Mouse (Mus musculus) forebrain, embryonic 12.5 days (tissue): ENCODE results near the gene Tsen2. TPM values are rescaled to one million over a fixed set of nuclear protein-coding genes. Genes with fewer than 3 reads are reported as not detected.

Source experiments
- ATAC-seq: fragments of 200-750 bp; cut with Nextera tagmentation; 2 replicates; pipeline ENCODE4 v1.8.0; 2017; ENCODE audit warnings: moderate TSS enrichment; ENCODE audit not compliant: low FRiP score
- H3K27ac ChIP-seq: fragments of 300-500 bp; sonication (generic); 2 replicates; pipeline ENCODE4 v1.5.1; 2016; ENCODE audit warnings: mild to moderate bottlenecking
- H3K27me3 ChIP-seq: fragments of 300-500 bp; sonication (generic); 2 replicates; pipeline ENCODE4 v1.6.1; 2016; ENCODE audit warnings: mild to moderate bottlenecking
- H3K36me3 ChIP-seq: fragments of 300-500 bp; sonication (generic); replicated peaks from 2 replicates; pipeline ENCODE4 v1.6.1; 2016; ENCODE audit warnings: mild to moderate bottlenecking
- H3K4me1 ChIP-seq: fragments of 300-500 bp; sonication (generic); 2 replicates; pipeline ENCODE4 v1.6.1; 2016
- H3K4me2 ChIP-seq: fragments of 300-500 bp; sonication (generic); 2 replicates; pipeline ENCODE4 v1.6.1; 2016; ENCODE audit warnings: mild to moderate bottlenecking, moderate library complexity
- H3K4me3 ChIP-seq: fragments of 300-500 bp; sonication (generic); replicated peaks from 2 replicates; pipeline ENCODE4 v1.5.1; 2016; ENCODE audit warnings: mild to moderate bottlenecking
- H3K9ac ChIP-seq: fragments of 300-500 bp; sonication (generic); 2 replicates; pipeline ENCODE4 v1.6.1; 2016; ENCODE audit warnings: mild to moderate bottlenecking
- H3K9me3 ChIP-seq: fragments of 300-500 bp; sonication (generic); 2 replicates; pipeline ENCODE4 v1.6.1; 2016
- WGBS: fragments of 180-500 bp; shearing (Covaris S2); methylation state at CpG from one replicate; pipeline ENCODE4 v1.1.7; 2016; 5-methylcytosine and 5-hydroxymethylcytosine counted together
- polyA plus RNA-seq: library from polyadenylated mRNA; unstranded; fragments of >200 nt; fragmentation: Nextera tagmentation; extraction: Ambion mirVana; gene quantifications from 2 replicates; pipeline ENCODE4 v1.2.1, GENCODE M21; 2016

Tsen2 gene
- polyA plus RNA-seq, 1 experiment from 2014 or later = 30.3 TPM

DNA sequence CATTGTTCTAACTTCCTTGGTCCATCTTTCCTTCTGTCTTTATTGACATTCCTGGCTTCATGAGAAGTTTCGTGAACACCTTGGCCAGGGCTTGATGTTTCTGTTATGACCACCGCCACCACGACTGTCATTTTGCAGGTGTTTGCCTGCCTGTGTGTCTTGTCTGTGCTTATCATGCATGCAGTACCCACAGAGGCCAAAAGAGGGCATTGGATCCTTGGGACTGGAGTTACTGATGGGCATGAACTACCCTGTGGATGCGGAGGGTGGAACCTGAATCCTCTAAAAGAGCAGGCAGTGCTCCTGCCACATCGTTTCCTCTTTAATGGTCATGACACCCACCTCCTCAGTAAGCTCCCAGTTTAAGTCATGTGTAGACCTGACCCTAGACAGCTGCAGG is 1.8 kb downstream of the Tsen2 start:
- Histone ChIP-seq H3K4me1 (peaks cover 6% of the 10 kb centered on the region; the same call in 1 of the 2 replicates), H3K4me2 (no peak overlapping the region), H3K36me3 (peaks cover 23% of the 10 kb centered on the region), H3K4me3 (no peak overlapping the region), H3K27ac (no peak overlapping the region), H3K27me3 (no peaks in the 10 kb centered on the region), H3K9me3 (no peaks in the 10 kb centered on the region), H3K9ac (no peak overlapping the region)
- WGBS = 90% methylated on average over 5 of the region's 5 CpGs
- ATAC-seq = no peak

DNA sequence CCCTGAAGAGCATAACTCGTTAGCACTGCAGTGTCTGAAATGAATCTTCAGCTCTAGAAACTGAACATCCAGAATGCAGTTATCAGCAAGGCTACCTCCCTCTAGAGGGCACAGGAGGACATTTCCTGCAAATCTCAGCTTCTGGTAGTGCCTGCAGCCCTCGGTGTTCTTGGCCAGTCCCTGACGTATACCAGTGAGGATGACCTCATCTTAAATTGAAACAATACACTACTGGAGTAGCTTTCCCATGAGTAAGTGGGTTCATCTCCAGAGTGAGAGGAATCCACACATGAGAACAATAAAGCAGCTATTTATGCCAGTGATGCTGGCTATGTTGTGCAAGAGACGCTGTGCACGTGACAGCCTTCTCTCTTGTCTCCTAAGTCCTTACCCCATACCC is 11.0 kb downstream of the Tsen2 start:
- Histone ChIP-seq H3K4me1 (no peaks in the 10 kb centered on the region), H3K9ac (no peak overlapping the region), H3K27me3 (no peaks in the 10 kb centered on the region), H3K4me3 (no peak overlapping the region), H3K4me2 (no peak overlapping the region), H3K9me3 (no peaks in the 10 kb centered on the region), H3K36me3 (peaks cover 57% of the 10 kb centered on the region), H3K27ac (no peak overlapping the region)
- 84% methylated on average over 5 of the region's 5 CpGs for WGBS
- ATAC-seq = no peak

GRCm38 (mm10) chr6:115558176-115558575 is 13.7 kb downstream of the Tsen2 start:
- Histone ChIP-seq H3K36me3 (peaks cover 65% of the 10 kb centered on the region), H3K27ac (no peak overlapping the region), H3K4me3 (no peak overlapping the region), H3K9me3 (no peaks in the 10 kb centered on the region), H3K9ac (no peak overlapping the region), H3K4me2 (no peak overlapping the region), H3K27me3 (no peaks in the 10 kb centered on the region), H3K4me1 (no peaks in the 10 kb centered on the region)
- ATAC-seq = no peak
- WGBS = 94% methylated on average over 2 of the region's 2 CpGs

DNA sequence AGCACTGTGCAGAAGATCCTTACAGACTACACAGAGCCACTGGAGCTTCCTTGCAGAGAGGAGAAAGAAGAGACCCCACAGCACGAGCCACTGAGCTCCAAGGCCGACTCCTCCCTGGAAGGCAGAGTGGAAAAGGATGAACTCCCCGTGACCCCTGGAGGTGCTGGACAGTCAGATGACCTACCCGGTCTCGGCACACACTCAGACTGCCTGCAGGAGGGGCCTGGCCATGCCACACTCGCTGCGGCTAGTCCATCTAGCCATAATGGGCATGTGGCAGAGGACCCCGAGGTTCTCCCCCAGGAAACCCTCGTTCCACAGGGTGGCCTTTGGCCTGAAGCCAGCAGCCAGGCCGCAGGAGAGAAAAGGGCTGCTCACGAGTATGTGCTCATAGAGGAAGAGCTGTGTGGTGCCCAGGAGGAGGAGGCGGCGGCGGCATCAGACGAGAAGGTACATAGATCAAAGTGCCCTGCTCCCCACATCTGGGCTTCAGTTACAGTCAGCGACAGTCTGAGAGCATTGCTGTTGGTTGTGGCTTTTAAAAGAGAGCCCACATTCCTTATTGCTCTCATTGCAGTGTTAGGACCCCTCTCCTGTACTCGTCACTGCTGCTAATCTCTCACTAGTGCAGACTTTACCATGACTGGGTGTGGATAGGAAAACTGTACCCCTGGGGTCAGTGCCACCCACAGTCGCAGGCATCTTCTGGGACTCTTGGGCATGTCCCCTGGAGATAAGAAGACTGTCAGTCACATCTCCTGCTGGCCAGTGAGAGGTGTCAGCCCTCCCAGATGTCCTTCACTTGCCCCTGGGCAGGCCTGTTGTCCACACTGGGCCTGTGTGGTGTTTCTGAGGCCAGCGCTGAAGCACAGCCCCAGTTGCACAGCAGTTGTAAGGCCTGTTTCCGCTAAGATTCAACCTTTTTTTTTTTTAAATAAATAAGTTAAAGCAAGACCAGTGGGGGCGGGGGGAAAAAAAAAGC is 15.5 kb downstream of the Tsen2 start:
- 84% methylated on average over 21 of the region's 21 CpGs for WGBS
- no peak for ATAC-seq

GRCm38 (mm10) chr6:115565479-115566045 is 21.1 kb downstream of the Tsen2 start:
- Histone ChIP-seq H3K9ac (no peak overlapping the region), H3K27ac (no peak overlapping the region), H3K4me2 (no peak overlapping the region), H3K27me3 (no peaks in the 10 kb centered on the region), H3K4me3 (no peak overlapping the region), H3K36me3 (peaks cover 78% of the 10 kb centered on the region), H3K9me3 (no peaks in the 10 kb centered on the region), H3K4me1 (no peaks in the 10 kb centered on the region)
- ATAC-seq = no peak
- 91% methylated on average over 6 of the region's 6 CpGs for WGBS

More for the DNA sequence above, 15.5 kb downstream of the Tsen2 start:
- Histone ChIP-seq H3K4me1 (no peaks in the 10 kb centered on the region), H3K9me3 (no peaks in the 10 kb centered on the region), H3K27ac (no peak overlapping the region), H3K4me3 (no peak overlapping the region), H3K36me3 (peaks cover 56% of the 10 kb centered on the region), H3K9ac (no peak overlapping the region), H3K4me2 (no peak overlapping the region), H3K27me3 (no peaks in the 10 kb centered on the region)

- Histone ChIP-seq H3K4me3 (no peak overlapping the region), H3K9me3 (no peaks in the 10 kb centered on the region), H3K4me1 (no peaks in the 10 kb centered on the region), H3K27me3 (no peaks in the 10 kb centered on the region), H3K36me3 (peaks cover 66% of the 10 kb centered on the region), H3K4me2 (no peak overlapping the region), H3K27ac (no peak overlapping the region), H3K9ac (no peak overlapping the region)
- WGBS = 91% methylated on average over 7 of the region's 7 CpGs
- no peak for ATAC-seq
Measured at GRCm38 (mm10) chr6:115574171-115574570, 29.7 kb downstream of the Tsen2 start.

GRCm38 (mm10) chr6:115577407-115577806 is 32.9 kb downstream of the Tsen2 start:
- H3K27ac ChIP-seq = no peak overlapping the region
- peaks cover 60% of the 10 kb centered on the region for H3K36me3 ChIP-seq
- no peak for ATAC-seq
- H3K4me1 ChIP-seq = no peaks in the 10 kb centered on the region
- WGBS = 89% methylated on average over 5 of the region's 5 CpGs
- no peak overlapping the region for H3K4me3 ChIP-seq
- no peaks in the 10 kb centered on the region for H3K9me3 ChIP-seq
- H3K4me2 ChIP-seq = no peak overlapping the region
- H3K9ac ChIP-seq = no peak overlapping the region
- H3K27me3 ChIP-seq = no peaks in the 10 kb centered on the region

GRCm38 (mm10) chr6:115577941-115578340 is 33.5 kb downstream of the Tsen2 start:
- Histone ChIP-seq H3K36me3 (peaks cover 60% of the 10 kb centered on the region), H3K9ac (no peak overlapping the region), H3K27me3 (no peaks in the 10 kb centered on the region), H3K9me3 (no peaks in the 10 kb centered on the region), H3K4me1 (no peaks in the 10 kb centered on the region), H3K4me3 (no peak overlapping the region), H3K27ac (no peak overlapping the region), H3K4me2 (no peak overlapping the region)
- 87% methylated on average over 9 of the region's 9 CpGs for WGBS
- no peak for ATAC-seq

GRCm38 (mm10) chr6:115580810-115581209 is 36.3 kb downstream of the Tsen2 start:
- Histone ChIP-seq H3K27me3 (no peaks in the 10 kb centered on the region), H3K36me3 (peaks cover 46% of the 10 kb centered on the region), H3K4me2 (no peak overlapping the region), H3K9ac (no peak overlapping the region), H3K9me3 (no peaks in the 10 kb centered on the region), H3K4me3 (no peak overlapping the region), H3K4me1 (no peaks in the 10 kb centered on the region), H3K27ac (no peak overlapping the region)
- WGBS = 84% methylated on average over 3 of the region's 3 CpGs
- no peak for ATAC-seq

DNA sequence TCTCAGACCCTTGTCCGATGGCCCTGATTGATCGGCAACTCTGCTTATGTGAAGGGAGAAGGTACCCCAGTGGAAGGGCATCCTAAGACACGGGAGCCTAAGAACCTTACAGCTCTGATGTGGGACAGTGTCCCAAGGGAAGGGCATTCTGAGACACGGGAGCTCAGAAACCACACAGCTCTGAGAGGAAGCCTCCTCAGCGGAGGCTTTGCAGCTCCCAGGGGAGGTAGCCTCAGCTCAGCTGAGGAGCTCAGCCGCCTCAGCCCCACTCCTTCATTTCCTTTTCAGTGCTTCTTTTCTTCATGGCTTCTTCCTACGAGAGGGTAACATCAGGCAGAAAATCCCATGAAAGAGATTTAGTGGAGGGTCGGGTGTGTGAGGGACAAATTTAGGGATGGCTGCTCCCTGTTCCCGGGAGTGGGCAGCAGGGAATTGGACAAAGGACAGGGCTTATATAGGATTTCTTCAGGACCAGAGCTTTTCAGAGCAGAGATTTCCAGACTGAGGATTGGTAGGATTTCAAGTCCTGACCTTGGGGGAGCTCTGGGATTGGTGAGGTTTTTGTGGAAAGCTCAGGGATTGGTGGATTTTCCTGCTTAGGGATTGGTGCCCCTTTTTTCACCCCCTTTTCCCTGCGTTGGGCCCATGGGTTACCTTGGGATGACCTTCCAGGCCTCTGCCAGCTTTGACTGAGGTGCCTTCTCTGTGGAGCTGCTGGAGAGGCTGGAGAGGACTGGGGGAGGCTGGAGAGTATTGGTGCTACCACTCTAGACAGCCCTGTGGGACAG is 38.1 kb downstream of the Tsen2 start:
- Histone ChIP-seq H3K4me2 (no peak overlapping the region), H3K9ac (no peak overlapping the region), H3K27me3 (no peaks in the 10 kb centered on the region), H3K4me1 (no peaks in the 10 kb centered on the region), H3K36me3 (peaks cover 30% of the 10 kb centered on the region), H3K4me3 (no peak overlapping the region), H3K9me3 (no peaks in the 10 kb centered on the region), H3K27ac (no peak overlapping the region)
- no peak for ATAC-seq
- WGBS = 79% methylated on average over 10 of the region's 10 CpGs

- no peak for ATAC-seq
- H3K9ac ChIP-seq = no peak overlapping the region
- peaks cover 19% of the 10 kb centered on the region for H3K36me3 ChIP-seq
- no peaks in the 10 kb centered on the region for H3K4me1 ChIP-seq
- no peak overlapping the region for H3K27ac ChIP-seq
- H3K27me3 ChIP-seq = no peaks in the 10 kb centered on the region
- H3K4me2 ChIP-seq = no peak overlapping the region
- H3K9me3 ChIP-seq = no peaks in the 10 kb centered on the region
- H3K4me3 ChIP-seq = no peak overlapping the region
- WGBS = 85% methylated on average over 6 of the region's 6 CpGs
Measured at GRCm38 (mm10) chr6:115583430-115584125, 39.1 kb downstream of the Tsen2 start.

GRCm38 (mm10) chr6:115584176-115584575 is 39.7 kb downstream of the Tsen2 start:
- no peaks in the 10 kb centered on the region for H3K27me3 ChIP-seq
- 82% methylated on average over 3 of the region's 3 CpGs for WGBS
- no peak overlapping the region for H3K4me3 ChIP-seq
- no peaks in the 10 kb centered on the region for H3K9me3 ChIP-seq
- no peaks in the 10 kb centered on the region for H3K4me1 ChIP-seq
- H3K36me3 ChIP-seq = peaks cover 15% of the 10 kb centered on the region
- no peak overlapping the region for H3K4me2 ChIP-seq
- ATAC-seq = no peak
- H3K9ac ChIP-seq = no peak overlapping the region
- no peak overlapping the region for H3K27ac ChIP-seq
